Mouse (Mus musculus) bone marrow macrophage, adult 2 months (primary cell): Measurements from ENCODE around the gene Sun2.

Experiments used
- CTCF ChIP-seq: IDR thresholded peaks from 2 replicates; pipeline ENCODE4 v1.5.1; 2012; ENCODE audit warnings: low read depth, mild to moderate bottlenecking, low read length, moderate library complexity
- POLR2A ChIP-seq: IDR thresholded peaks from 2 replicates; pipeline ENCODE4 v1.6.1; 2012; ENCODE audit warnings: mild to moderate bottlenecking, low read depth, low read length, borderline replicate concordance

GRCm38 (mm10) chr15:79688268-79688956 is 53.9 kb downstream of the Sun2 start:
- TF ChIP-seq CTCF = no peak
- no peak for TF ChIP-seq POLR2A
